Mouse (Mus musculus) hindbrain, embryonic 14.5 days (tissue): ENCODE results near the gene Abcc4. TPM values are rescaled to one million over a fixed set of nuclear protein-coding genes. Genes with fewer than 3 reads are reported as not detected.

Experiments
- ATAC-seq: fragments of 200-750 bp; cut with Nextera tagmentation; 2 replicates; pipeline ENCODE4 v1.8.0; 2017; ENCODE audit warnings: moderate number of reproducible peaks, mild to moderate bottlenecking, moderate TSS enrichment, moderate library complexity; ENCODE audit not compliant: low FRiP score
- DNase-seq: peaks from one replicate; pipeline ENCODE4 v3.0.0-alpha.2; 2015; ENCODE audit warnings: low spot score
- H3K27ac ChIP-seq: fragments of 300-500 bp; sonication (generic); 2 replicates; pipeline ENCODE4 v1.5.1; 2014; ENCODE audit warnings: mild to moderate bottlenecking, moderate library complexity
- H3K27me3 ChIP-seq: fragments of 300-500 bp; sonication (generic); 2 replicates; pipeline ENCODE4 v1.6.1; 2014; ENCODE audit warnings: mild to moderate bottlenecking, low read length, mixed read lengths; ENCODE audit not compliant: control insufficient read depth, insufficient read depth
- H3K36me3 ChIP-seq: fragments of 300-500 bp; sonication (generic); replicated peaks from 2 replicates; pipeline ENCODE4 v1.6.1; 2014; ENCODE audit not compliant: control insufficient read depth, insufficient read depth
- H3K4me1 ChIP-seq: fragments of 300-500 bp; sonication (generic); replicated peaks from 2 replicates; pipeline ENCODE4 v1.6.1; 2014; ENCODE audit warnings: antibody characterized with exemption, low read length, mixed read lengths; ENCODE audit not compliant: control insufficient read depth, insufficient read depth
- H3K4me2 ChIP-seq: fragments of 300-500 bp; sonication (generic); replicated peaks from 2 replicates; pipeline ENCODE4 v1.6.1; 2014; ENCODE audit warnings: mild to moderate bottlenecking, moderate library complexity
- H3K4me3 ChIP-seq: fragments of 300-500 bp; sonication (generic); replicated peaks from 2 replicates; pipeline ENCODE4 v1.5.1; 2014; ENCODE audit warnings: mild to moderate bottlenecking, low read length
- H3K9ac ChIP-seq: fragments of 300-500 bp; sonication (generic); 2 replicates; pipeline ENCODE4 v1.6.1; 2014
- H3K9me3 ChIP-seq: fragments of 300-500 bp; sonication (generic); 2 replicates; pipeline ENCODE4 v1.6.1; 2016; ENCODE audit warnings: low read length; ENCODE audit not compliant: control insufficient read depth
- WGBS: fragments of 180-500 bp; shearing (Covaris S2); extraction: QIAGEN DNeasy Blood & Tissue Kit; methylation state at CpG from one replicate; pipeline ENCODE4 v1.1.7; 2014; 5-methylcytosine and 5-hydroxymethylcytosine counted together
- polyA plus RNA-seq: library from polyadenylated mRNA; unstranded; fragments of >200 nt; fragmentation: Nextera tagmentation; extraction: Ambion mirVana; gene quantifications from 2 replicates; pipeline ENCODE4 v1.2.1, GENCODE M21; 2014

Abcc4 gene
- polyA plus RNA-seq, 1 experiment from 2014 or later: 2.6 TPM

DNA sequence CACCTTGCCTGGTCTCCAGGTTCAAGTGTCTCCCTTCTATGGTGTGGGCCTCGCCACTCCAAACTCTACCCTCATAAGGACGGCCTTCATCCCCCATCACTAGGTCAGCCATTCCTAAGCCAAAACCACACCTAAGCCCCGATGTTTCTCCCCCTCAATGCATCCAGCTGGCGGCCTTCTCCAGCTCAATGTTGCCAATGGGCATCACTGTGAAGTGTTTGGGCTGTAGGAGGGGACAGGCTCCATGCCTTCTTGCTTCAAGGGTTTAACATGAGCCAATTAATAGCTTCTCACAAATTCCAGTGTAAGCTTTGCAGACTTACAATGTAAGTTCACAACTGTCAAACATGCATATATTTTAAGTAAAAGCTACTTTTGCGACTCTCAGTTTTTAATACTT is 140.3 kb downstream of the Abcc4 start:
- Histone ChIP-seq H3K9ac (no peak overlapping the region), H3K27me3 (no peaks in the 10 kb centered on the region; the same call in 1 of the 2 replicates), H3K27ac (no peak overlapping the region), H3K36me3 (no peaks in the 10 kb centered on the region), H3K4me2 (no peak overlapping the region), H3K9me3 (no peaks in the 10 kb centered on the region), H3K4me1 (peaks cover 6% of the 10 kb centered on the region; the same call in 1 of the 2 replicates), H3K4me3 (no peak overlapping the region)
- DNase-seq: no peak
- ATAC-seq: no peak
- 91% methylated on average over 5 of the region's 5 CpGs for WGBS

DNA sequence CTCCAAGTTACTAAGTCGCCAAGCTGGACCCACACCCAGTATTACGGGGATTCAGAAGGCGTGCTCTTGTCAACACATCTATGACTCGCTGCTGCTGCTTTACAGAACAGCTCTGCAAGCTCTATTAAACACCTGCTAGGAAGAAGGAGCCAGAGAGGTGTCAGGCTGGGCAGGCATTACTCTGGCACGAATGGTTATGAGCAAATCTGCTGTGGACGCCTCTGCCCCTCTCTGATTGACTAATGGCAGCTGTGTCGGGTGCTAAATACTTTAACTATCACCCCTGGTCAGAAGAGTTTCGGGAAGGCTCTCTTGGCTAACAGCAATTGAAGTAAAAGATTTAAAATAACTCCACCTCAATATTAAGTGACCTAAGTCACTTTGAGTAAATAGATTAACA is 142.4 kb downstream of the Abcc4 start:
- H3K27me3 ChIP-seq: no peaks in the 10 kb centered on the region; the same call in 1 of the 2 replicates
- no peak overlapping the region for H3K4me3 ChIP-seq
- DNase-seq: no peak
- no peak for ATAC-seq
- no peaks in the 10 kb centered on the region for H3K36me3 ChIP-seq
- H3K9ac ChIP-seq: no peak overlapping the region
- H3K4me1 ChIP-seq: peaks cover 6% of the 10 kb centered on the region; the same call in 1 of the 2 replicates
- H3K27ac ChIP-seq: no peak overlapping the region
- H3K4me2 ChIP-seq: no peak overlapping the region
- 93% methylated on average over 8 of the region's 8 CpGs for WGBS
- no peaks in the 10 kb centered on the region for H3K9me3 ChIP-seq

DNA sequence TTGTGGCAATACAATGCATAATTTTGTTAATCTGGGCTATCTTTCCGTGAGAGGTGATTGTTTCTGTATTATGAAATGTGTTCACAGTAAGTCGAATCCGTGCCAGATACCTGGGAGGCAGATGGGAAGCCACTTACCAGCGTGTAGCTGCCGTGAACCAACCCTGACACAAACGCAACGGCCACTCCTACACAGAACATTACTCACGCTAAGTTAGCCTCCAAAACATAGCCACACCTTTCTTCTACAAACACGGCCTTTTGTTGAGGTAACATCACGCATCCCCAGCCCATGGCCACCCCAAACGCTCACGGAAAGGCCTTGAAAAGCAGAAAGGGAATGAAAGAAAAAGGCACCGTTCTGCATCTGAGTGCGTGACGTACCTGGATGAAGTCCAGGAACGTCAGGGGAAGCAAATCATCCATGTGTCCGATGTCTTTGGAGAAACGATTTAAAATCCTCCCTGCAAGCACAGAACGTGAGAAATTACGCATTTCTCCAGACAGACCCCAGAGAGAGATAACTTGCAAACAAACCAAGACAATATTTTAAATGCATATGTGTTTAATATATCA is 153.0 kb downstream of the Abcc4 start:
- H3K4me3 ChIP-seq: no peak overlapping the region
- ATAC-seq (no peak), DNase-seq (no peak)
- H3K9ac ChIP-seq: no peak overlapping the region
- H3K27me3 ChIP-seq: no peaks in the 10 kb centered on the region
- H3K36me3 ChIP-seq: no peaks in the 10 kb centered on the region
- H3K9me3 ChIP-seq: no peaks in the 10 kb centered on the region
- peaks cover 15% of the 10 kb centered on the region for H3K4me1 ChIP-seq
- no peak overlapping the region for H3K4me2 ChIP-seq
- H3K27ac ChIP-seq: no peak overlapping the region
- WGBS: 72% methylated on average over 20 of the region's 20 CpGs

DNA sequence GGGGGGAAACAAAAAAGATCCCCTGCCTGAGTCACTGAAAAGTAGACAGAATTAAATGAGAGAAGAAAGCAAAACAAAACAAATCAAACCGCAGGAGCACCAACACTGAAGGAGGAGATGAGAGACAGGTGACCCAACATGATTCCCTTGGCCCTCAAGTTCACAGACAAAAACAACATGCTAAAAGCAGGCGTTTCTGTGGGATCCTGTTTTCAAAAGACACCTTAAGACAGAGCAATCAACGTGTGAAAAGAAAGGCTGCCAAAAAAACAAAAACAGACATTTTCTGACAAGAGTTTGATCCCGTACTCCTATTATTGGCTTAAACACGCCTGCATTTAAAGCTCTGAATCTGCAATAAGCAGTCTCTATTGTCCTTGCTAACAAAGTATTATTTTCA is 153.6 kb downstream of the Abcc4 start:
- H3K4me2 ChIP-seq: peak overlapping the region; percentile 49; the same call in 1 of the 2 replicates
- WGBS: 53% methylated on average over 5 of the region's 5 CpGs
- H3K4me1 ChIP-seq: peaks cover 15% of the 10 kb centered on the region
- H3K36me3 ChIP-seq: no peaks in the 10 kb centered on the region
- no peak overlapping the region for H3K4me3 ChIP-seq
- no peak overlapping the region for H3K27ac ChIP-seq
- no peak for DNase-seq
- no peaks in the 10 kb centered on the region for H3K27me3 ChIP-seq
- no peak overlapping the region for H3K9ac ChIP-seq
- no peaks in the 10 kb centered on the region for H3K9me3 ChIP-seq
- no peak for ATAC-seq

DNA sequence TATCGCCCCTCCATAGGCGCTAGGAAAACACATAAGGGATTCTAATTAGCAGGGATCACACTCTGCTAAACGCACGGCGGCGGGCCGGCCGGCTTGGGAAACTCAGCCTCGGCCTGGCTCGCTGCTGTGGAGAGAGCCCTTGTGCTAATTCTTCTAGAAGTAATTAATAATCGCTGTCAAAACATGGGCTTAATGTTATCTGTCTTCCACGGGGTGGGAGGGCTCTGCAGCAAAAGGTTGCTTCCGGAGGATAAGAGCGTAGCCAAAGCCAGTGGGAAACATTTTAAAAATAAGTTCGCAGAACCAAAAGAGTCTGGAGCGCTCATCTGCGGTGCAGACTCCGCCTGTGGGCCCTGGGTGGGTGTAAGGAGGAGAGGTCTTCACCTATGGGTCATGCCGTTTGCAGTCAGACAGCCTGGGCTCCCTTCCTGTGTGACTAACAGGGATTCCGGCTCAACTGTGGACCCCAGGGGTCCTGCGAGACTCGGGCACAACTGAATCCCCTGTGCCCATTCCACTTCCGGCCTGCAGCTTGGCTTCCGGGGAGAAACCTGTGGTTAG is 154.2 kb downstream of the Abcc4 start:
- H3K4me3 ChIP-seq: peak overlapping the region; percentile 21
- H3K4me2 ChIP-seq: peak overlapping the region; percentile 49
- no peaks in the 10 kb centered on the region for H3K36me3 ChIP-seq
- peaks cover 15% of the 10 kb centered on the region for H3K4me1 ChIP-seq
- no peaks in the 10 kb centered on the region for H3K27me3 ChIP-seq
- WGBS: 12% methylated on average over 24 of the region's 24 CpGs
- 0 out of 2 replicates have a peak overlapping the region, but pooled peaks have one; percentile 40 for H3K9ac ChIP-seq
- H3K27ac ChIP-seq: no peak overlapping the region
- H3K9me3 ChIP-seq: no peaks in the 10 kb centered on the region
- peak; percentile 75 for DNase-seq
- ATAC-seq: peak; percentile 65; the same call in 1 of the 2 replicates

DNA sequence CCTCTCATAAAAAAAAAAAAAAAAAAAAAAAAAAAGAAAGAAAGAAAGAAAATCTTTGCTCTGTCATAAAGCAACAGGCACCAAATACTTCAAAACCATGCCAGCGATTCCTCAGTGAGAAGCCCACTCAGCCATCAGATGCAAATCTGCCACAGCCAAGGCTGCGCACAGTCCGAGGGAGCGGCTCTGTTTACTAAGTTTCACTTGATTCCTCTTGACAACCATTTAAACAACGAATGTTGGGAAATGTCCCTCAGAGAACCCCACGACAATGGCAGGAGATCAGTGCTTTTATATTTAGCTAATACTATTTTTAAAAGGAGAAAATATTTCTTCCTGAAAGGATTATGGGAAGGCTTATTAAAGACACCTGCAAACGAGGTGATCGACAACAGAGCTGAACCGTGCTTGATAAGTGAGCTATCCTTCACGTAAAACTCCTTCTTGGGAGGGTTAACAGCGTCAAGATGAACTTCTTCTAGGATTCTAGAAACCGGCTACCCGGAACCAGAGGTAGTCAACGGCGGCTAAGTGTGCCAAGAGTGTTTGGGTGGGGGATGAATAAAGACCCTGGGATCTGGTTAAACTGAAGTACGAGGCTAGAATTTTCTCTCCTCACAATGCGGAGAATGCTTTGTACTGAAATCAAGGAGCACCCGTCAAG is 154.8 kb downstream of the Abcc4 start:
- WGBS: 38% methylated on average over 18 of the region's 18 CpGs
- Histone ChIP-seq H3K4me2 (peak overlapping the region; percentile 49), H3K4me1 (peaks cover 15% of the 10 kb centered on the region), H3K36me3 (no peaks in the 10 kb centered on the region), H3K27me3 (no peaks in the 10 kb centered on the region), H3K27ac (no peak overlapping the region), H3K4me3 (peak overlapping the region; percentile 21), H3K9me3 (no peaks in the 10 kb centered on the region), H3K9ac (0 out of 2 replicates have a peak overlapping the region, but pooled peaks have one; percentile 40)
- DNase-seq: no peak
- no peak for ATAC-seq

DNA sequence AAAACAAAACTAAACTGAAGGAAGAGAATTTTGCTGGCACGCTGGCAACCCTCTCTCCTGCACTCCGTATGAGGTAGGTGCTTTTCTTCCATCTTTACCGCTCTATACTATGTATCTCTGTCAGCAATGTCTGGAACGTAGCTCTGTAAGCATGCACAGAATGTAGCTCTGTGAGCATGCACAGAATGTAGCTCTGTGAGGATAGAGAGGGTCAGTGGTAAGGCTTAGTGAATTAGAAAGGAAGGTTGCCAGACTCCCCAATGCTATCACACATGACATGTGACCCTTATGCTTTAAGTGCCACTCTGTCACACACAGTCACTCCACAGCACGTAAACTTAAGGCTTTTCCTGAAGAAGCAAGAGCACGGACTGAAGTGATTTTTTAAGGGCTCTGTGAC is 161.5 kb downstream of the Abcc4 start:
- DNase-seq (no peak), ATAC-seq (no peak)
- no peak overlapping the region for H3K27ac ChIP-seq
- H3K9ac ChIP-seq: no peak overlapping the region
- 88% methylated on average over 6 of the region's 6 CpGs for WGBS
- no peaks in the 10 kb centered on the region for H3K9me3 ChIP-seq
- no peak overlapping the region for H3K4me3 ChIP-seq
- H3K36me3 ChIP-seq: no peaks in the 10 kb centered on the region
- 0 out of 2 replicates have a peak, but pooled peaks cover 4% of the 10 kb centered on the region for H3K4me1 ChIP-seq
- H3K4me2 ChIP-seq: no peak overlapping the region
- no peaks in the 10 kb centered on the region for H3K27me3 ChIP-seq

DNA sequence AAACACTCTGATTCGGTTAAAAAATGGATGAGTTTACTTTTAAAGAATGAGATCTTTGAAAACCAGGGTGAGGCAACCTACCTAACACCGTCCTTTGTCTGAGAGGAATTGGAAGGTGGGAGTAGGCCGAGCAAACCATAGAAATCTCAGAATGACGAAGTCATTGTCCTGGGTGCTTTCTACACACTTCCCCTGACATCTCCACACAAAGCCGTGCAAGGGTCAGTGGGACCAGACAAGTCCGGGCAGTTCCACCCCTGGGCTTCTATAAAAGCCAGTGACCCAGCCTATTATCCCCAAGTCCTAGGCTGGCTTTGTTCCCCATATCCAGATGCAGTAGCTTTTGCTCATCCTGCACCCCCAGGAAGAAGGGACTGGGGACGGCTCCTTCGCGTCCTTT is 163.1 kb downstream of the Abcc4 start:
- DNase-seq (no peak), ATAC-seq (no peak)
- Histone ChIP-seq H3K36me3 (no peaks in the 10 kb centered on the region), H3K27ac (no peak overlapping the region), H3K4me2 (no peak overlapping the region), H3K9me3 (no peaks in the 10 kb centered on the region), H3K27me3 (no peaks in the 10 kb centered on the region), H3K9ac (no peak overlapping the region), H3K4me3 (no peak overlapping the region), H3K4me1 (0 out of 2 replicates have a peak, but pooled peaks cover 4% of the 10 kb centered on the region)
- WGBS: 23% methylated on average over 9 of the region's 9 CpGs

DNA sequence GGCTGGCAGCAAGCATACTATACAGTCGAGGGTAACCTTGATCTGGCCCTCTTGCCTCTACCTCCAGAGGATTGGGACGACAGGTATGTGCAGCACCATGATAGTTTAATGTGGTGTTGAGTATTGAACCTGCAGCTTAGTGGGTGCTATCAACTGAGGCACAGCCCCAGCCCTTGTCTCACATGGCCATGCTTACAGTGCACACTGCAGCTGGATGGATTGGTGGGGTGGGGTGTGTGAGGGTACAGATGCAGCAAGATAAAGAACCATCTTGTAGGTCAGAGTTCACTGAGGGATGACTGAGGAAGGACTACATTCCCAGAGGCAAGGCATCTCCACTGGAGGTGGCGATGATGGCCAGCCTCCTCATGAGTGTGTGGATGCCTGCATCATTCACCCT is 174.5 kb downstream of the Abcc4 start:
- no peak overlapping the region for H3K4me2 ChIP-seq
- H3K27ac ChIP-seq: no peak overlapping the region
- ATAC-seq (no peak), DNase-seq (no peak)
- no peaks in the 10 kb centered on the region for H3K9me3 ChIP-seq
- no peaks in the 10 kb centered on the region for H3K36me3 ChIP-seq
- no peaks in the 10 kb centered on the region for H3K27me3 ChIP-seq
- no peak overlapping the region for H3K4me3 ChIP-seq
- H3K4me1 ChIP-seq: no peaks in the 10 kb centered on the region
- 90% methylated on average over 3 of the region's 3 CpGs for WGBS
- no peak overlapping the region for H3K9ac ChIP-seq
